Mouse (Mus musculus): ENCODE results near the gene Pxt1.

Pxt1 gene

GRCm38 (mm10) chr17:28915060-28915628, 28.5 kb downstream of the Pxt1 start, which contains the start of gene 4930539E08Rik:
4930539E08Rik (minus strand) TSS chr17:28915324.
- no peak for DNase-seq (ENCODE audit: low spot score in 2 of 2)

- DNase-seq (ENCODE audit: low spot score in 2 of 2), result no peak
These were observed 29.7 kb downstream of the Pxt1 start for GRCm38 (mm10) chr17:28913940-28914339.

GRCm38 (mm10) chr17:28913200-28913599, 30.4 kb downstream of the Pxt1 start:
- DNase-seq (ENCODE audit: low spot score in 2 of 2), result no peak

GRCm38 (mm10) chr17:28910139-28910538, 33.5 kb downstream of the Pxt1 start:
- no peak for DNase-seq (ENCODE audit: low spot score in 2 of 2)

- DNase-seq (ENCODE audit: low spot score in 2 of 2), result peak; percentile 63 to 76
These were observed 34.2 kb downstream of the Pxt1 start for GRCm38 (mm10) chr17:28909252-28909941.

- DNase-seq (ENCODE audit: low spot score in 2 of 2), result peak; percentile 85 to 93
These were observed 35.7 kb downstream of the Pxt1 start for GRCm38 (mm10) chr17:28907959-28908358.

- DNase-seq (ENCODE audit: low spot score in 2 of 2), result no peak
These were observed 38.2 kb downstream of the Pxt1 start for GRCm38 (mm10) chr17:28905377-28905916.

GRCm38 (mm10) chr17:28904546-28905376, 38.9 kb downstream of the Pxt1 start:
- DNase-seq (ENCODE audit: low spot score in 2 of 2), result peak; percentile 70 to 88

GRCm38 (mm10) chr17:28901559-28901958, 42.1 kb downstream of the Pxt1 start:
- DNase-seq (ENCODE audit: low spot score in 2 of 2), result no peak

- no peak for DNase-seq (ENCODE audit: low spot score in 2 of 2)
These were observed 44.2 kb downstream of the Pxt1 start for GRCm38 (mm10) chr17:28899427-28899826.

GRCm38 (mm10) chr17:28898249-28898648, 45.4 kb downstream of the Pxt1 start:
- no peak for DNase-seq (ENCODE audit: low spot score in 2 of 2)

- DNase-seq (ENCODE audit: low spot score in 2 of 2), result no peak
These were observed 45.8 kb downstream of the Pxt1 start for GRCm38 (mm10) chr17:28897817-28898216.

- no peak for DNase-seq (ENCODE audit: low spot score in 2 of 2)
These were observed 47.4 kb downstream of the Pxt1 start for GRCm38 (mm10) chr17:28896095-28896780.

- DNase-seq (ENCODE audit: low spot score in 2 of 2), result no peak
These were observed 48.3 kb downstream of the Pxt1 start for GRCm38 (mm10) chr17:28895217-28895875.

- no peak for DNase-seq (ENCODE audit: low spot score in 2 of 2)
These were observed 49.4 kb downstream of the Pxt1 start for GRCm38 (mm10) chr17:28894050-28894767.

GRCm38 (mm10) chr17:28886266-28886665, 57.4 kb downstream of the Pxt1 start:
- no peak for DNase-seq (ENCODE audit: low spot score in 2 of 2)

- no peak for DNase-seq (ENCODE audit: low spot score in 2 of 2)
These were observed 58.4 kb downstream of the Pxt1 start for GRCm38 (mm10) chr17:28885231-28885630.

Data from right cerebral cortex, postnatal 10 days (tissue).